Mouse (Mus musculus): ENCODE measurements around the gene Kcnk3.
A peak's percentile ranks its signal among the peaks of the same experiment; 100 is the strongest.

The Kcnk3 gene

GRCm38 (mm10) chr5:30647815-30648560 lies 60.0 kb downstream of the Kcnk3 start, which contains the start of gene Slc35f6:
Slc35f6 (plus strand) TSS chr5:30647933.
- DNase-seq, result peak; percentile 95

DNA sequence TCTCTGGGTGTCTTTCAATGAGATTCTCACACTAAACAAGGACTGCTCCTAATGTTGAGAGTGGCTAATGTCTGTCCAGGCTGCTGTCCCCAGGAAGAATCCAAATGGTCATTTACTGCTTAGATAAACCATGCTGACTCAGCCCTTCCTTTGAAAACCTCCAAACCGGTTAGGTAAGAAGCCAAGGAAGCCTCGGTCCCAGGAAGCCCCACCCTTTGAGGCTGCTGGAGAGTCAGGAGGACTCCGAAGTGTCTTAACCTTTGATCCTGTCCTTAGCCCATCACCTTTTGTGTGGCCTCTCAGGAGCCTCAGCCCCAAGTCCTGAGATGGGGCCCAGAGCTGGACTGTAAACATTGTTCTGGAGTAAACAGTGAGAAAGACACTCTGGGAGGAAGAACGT lies 61.6 kb downstream of the Kcnk3 start:
- no peak for DNase-seq

- no peak for DNase-seq
These were observed 62.8 kb downstream of the Kcnk3 start for GRCm38 (mm10) chr5:30650756-30651155.

DNA sequence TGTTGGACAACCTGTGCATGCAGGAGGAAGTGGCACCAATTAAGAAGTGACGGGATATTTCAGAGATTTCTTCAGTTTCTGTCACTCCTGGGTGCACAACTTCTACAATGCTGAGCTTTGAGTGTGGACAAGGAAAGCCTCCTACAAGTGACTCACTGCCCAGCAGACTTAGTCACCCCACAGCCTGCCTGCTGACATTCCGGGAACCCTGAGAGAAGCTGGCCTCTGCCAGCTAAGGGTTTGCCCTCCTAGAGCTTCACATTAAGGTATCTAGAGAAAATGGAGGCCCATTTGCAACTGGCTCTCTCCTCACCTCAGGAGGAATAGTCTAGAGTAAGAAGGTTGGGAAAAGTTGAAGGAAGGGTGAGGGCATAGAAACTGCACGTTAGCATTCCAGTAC lies 63.6 kb downstream of the Kcnk3 start:
- DNase-seq, result no peak

DNA sequence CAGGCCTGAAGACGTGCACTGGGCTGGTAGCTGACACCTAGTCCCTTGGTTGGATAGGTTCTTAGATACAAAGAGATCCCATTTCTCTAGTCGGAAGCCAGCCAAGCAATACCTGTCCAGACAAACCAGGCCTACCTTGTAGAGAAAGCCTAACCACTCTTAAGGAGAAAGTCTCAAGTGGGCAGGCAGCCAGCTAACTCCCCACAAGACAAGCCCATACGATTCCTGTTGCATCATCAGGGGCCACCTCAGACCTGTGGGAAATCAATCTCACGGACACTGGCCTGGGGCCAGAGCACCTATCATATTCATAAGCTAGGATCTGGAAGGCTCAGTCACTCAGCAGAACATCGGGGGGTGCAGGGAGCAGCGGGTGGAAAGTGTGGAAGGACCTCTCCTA lies 65.3 kb downstream of the Kcnk3 start:
- DNase-seq, result no peak

DNA sequence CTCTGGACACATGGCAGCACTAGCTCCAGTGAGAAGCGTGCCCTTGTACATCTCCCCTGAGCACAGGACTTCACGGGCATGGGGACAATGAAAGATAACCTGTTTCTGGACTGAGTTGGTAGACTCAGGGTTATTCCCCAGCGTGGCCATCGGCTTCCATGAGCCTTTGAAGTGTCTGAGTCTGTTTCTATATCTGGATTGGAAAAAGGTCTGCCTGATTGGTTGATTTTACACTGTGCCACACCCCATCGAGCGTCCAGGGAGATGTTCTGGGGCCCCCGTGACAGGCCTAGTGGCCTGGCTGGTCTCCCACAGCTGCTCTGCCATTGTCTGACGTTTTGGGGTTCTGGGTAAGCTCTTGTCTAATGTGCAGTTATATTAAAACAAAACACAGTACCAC lies 67.1 kb downstream of the Kcnk3 start:
- no peak for DNase-seq

GRCm38 (mm10) chr5:30655526-30656195 lies 67.7 kb downstream of the Kcnk3 start:
- DNase-seq, result no peak

- DNase-seq, result no peak
These were observed 71.1 kb downstream of the Kcnk3 start for GRCm38 (mm10) chr5:30659042-30659441.

DNA sequence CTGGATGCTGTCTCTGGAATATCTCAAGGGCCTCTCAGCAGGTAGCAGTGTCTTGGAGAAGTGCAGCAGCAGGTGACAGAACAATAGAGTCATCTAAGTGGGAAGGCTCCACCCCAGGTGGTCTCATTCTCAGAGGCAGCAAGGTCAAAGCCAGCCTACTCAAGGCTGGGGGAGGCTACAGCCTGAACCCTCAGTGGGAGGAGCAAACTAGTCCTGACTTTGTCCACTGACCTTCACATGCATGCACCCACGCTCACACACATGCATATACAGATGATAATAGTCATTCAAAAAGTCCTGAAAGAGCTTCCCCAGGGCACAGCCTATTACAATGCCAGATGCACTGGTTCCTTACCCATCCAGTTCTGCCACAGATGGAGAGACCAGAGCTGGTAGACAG lies 72.3 kb downstream of the Kcnk3 start:
- no peak for DNase-seq

DNA sequence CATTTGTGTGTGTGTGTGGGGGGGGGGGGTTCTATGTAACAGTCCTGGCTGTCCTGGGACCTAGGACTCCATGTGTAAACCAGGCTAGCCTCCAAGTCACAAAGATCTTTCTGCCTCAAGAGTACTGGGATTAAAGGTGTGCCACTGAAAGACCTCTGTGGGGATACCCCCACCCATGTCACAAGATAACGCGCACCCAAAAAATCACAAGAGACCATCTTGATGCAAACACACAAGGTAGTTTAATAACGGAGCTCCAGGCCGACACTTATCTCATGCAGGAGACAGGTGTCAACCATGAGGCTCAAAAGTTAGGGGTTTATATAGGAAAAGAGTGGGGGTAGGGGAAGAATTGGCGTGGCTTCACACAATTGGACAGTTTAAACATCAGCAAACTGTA lies 72.8 kb downstream of the Kcnk3 start:
- no peak for DNase-seq

- no peak for DNase-seq
These were observed 77.4 kb downstream of the Kcnk3 start for GRCm38 (mm10) chr5:30665360-30665759.

- no peak for DNase-seq
These were observed 78.0 kb downstream of the Kcnk3 start for GRCm38 (mm10) chr5:30665968-30666367.

DNA sequence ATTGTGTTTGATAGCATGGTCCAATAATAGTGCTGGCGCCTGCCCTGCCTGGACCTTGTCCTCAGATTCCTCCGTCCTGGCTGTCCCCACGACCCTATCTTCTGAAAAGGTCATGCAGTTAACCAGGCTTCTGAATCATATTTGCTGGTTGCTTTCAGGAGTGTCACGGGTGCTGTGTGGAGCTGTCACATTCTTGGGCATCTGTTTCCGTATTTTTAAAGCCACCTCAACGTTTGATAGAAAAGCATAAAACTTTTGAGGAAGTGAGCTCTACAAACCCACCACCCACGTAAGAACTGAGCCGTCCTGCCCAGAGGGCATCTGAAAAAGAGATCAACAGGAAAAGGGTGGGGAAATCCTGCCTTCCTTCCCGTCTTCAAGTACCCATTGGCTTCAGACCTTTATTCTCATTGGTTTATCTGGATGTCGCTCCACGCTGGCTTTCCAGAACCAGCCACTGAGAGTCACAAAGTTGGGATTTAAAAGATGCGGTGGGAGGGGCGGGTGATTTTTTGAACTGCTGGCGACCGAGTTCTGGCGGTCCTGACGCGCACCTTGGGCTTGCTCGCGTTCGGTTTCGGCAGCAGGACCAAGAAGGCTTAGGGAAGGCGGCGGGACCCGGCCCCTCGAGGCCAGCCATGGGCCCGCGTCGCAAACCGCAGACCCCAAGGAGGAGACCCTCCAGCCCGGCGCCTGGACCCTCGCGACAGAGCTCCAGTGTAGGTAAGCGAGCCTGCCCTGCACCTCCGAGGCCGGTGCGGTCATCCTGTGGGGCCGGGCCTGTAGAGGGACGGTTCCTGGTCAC lies 78.6 kb downstream of the Kcnk3 start, which contains the start of gene Cenpa:
Cenpa (plus strand) TSS at position 387 of the 805 bp plus-strand sequence.
- DNase-seq, result peak; percentile 98

DNA sequence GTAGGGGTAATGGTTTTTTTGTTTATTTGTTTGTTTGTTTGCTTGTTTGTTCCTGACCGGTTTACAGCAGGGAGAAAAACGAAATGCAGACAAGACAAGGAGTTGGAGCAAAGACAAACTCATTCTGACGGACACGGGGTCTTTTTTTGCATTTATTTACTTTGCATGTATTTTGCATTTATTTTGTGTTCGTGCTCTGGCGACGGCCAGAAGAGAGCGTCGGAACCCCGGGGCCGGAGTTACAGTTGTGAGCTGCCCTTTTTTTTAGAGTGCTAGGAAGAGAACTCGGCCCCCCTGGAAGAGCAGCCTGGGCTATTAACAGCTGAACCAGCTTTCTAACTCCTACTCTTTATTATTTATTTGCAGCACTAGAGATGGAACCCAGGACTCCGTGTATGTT lies 79.2 kb downstream of the Kcnk3 start:
- DNase-seq, result no peak

DNA sequence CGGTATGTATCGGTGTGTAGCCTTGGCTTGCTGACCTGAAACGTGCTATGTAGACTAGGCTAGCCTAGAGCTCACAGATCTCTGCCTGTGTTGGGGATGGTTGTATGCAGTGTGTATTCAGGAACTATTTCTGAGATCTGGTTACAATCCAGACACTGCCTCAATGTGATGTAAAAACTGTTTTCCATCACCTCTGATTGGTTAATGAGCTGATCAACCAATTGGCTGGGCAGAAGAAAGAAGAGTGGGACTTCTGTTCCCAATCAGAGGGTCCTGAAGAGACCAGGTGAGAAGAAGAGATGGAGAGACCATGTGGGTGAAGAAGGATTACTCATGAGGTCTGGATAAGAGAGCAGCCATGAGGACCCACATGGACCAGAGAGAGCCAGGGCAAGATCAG lies 79.7 kb downstream of the Kcnk3 start:
- DNase-seq, result no peak

GRCm38 (mm10) chr5:30668637-30669495 lies 80.9 kb downstream of the Kcnk3 start:
- DNase-seq, result no peak

- no peak for DNase-seq
These were observed 81.5 kb downstream of the Kcnk3 start for GRCm38 (mm10) chr5:30669496-30669830.

DNA sequence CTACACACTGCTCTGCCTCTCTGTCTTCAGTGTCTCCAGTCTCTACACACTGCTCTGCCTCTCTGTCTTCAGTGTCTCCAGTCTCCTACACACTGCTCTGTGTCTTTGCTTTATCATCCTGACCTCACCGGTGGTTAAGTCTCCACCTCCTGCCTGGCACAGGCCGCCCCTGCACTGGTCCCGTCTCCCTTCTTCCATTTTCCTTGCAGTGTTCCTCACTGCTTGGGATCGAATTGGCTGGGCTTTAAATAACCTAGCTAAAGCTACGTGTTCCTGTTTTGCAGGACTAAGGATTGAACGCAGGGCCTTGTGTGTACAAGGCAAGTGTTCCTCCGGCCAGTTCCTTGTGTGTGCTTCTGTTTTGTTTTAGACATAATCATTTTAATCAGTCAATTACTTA lies 82.1 kb downstream of the Kcnk3 start:
- no peak for DNase-seq

DNA sequence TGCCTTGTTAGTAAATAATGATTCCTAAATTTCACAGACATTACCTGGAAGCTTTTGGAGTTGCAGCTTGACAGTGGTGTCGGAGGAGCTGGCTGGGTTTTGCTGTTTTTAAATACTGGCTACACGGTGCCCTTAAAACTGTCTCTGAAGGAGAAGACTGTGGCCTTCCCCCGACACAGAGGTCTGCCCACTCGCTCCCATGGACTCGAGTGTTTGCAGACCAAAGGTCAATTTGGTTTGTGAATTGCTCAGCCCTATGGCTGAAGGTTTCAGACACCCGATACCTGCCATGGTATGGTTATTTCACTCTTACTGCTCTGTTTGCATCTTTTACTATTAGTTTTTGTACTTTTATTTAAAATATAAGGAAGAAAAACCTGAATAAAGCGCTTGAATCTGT lies 86.0 kb downstream of the Kcnk3 start:
- no peak for DNase-seq
